Mouse (Mus musculus) limb, embryonic 11.5 days (tissue): ENCODE data around the gene Mvp. TPM values are rescaled to one million over a fixed set of nuclear protein-coding genes. Genes with fewer than 3 reads are reported as not detected.
A peak's percentile ranks its signal among the peaks of the same experiment; 100 is the strongest.

Source experiments
- ATAC-seq: fragments of 200-750 bp; cut with Nextera tagmentation; 2 replicates; pipeline ENCODE4 v1.8.0; 2017; ENCODE audit warnings: low read depth; ENCODE audit not compliant: insufficient number of reproducible peaks, low FRiP score, low TSS enrichment
- DNase-seq: peaks from one replicate; pipeline ENCODE4 v3.0.0-alpha.2; 2015; ENCODE audit warnings: low spot score
- H3K27ac ChIP-seq: fragments of 300-500 bp; sonication (generic); replicated peaks from 2 replicates; pipeline ENCODE4 v1.5.1; 2014; ENCODE audit warnings: low read depth, mild to moderate bottlenecking, low read length
- H3K27me3 ChIP-seq: fragments of 300-500 bp; sonication (generic); 2 replicates; pipeline ENCODE4 v1.6.1; 2014; ENCODE audit warnings: mild to moderate bottlenecking, low read length, mixed read lengths; ENCODE audit not compliant: control insufficient read depth, insufficient read depth
- H3K36me3 ChIP-seq: fragments of 300-500 bp; sonication (generic); 2 replicates; pipeline ENCODE4 v1.6.1; 2014; ENCODE audit warnings: mild to moderate bottlenecking, low read length, moderate library complexity, mixed read lengths; ENCODE audit not compliant: control insufficient read depth, insufficient read depth
- H3K4me1 ChIP-seq: fragments of 300-500 bp; sonication (generic); 2 replicates; pipeline ENCODE4 v1.6.1; 2014; ENCODE audit warnings: low read length, mixed read lengths; ENCODE audit not compliant: control insufficient read depth, insufficient read depth
- H3K4me2 ChIP-seq: fragments of 300-500 bp; sonication (generic); 2 replicates; pipeline ENCODE4 v1.6.1; 2014; ENCODE audit warnings: low read depth, mild to moderate bottlenecking, moderate library complexity; ENCODE audit not compliant: severe bottlenecking
- H3K4me3 ChIP-seq: fragments of 300-500 bp; sonication (generic); 2 replicates; pipeline ENCODE4 v1.5.1; 2014; ENCODE audit warnings: low read depth, low read length
- H3K9ac ChIP-seq: fragments of 300-500 bp; sonication (generic); 2 replicates; pipeline ENCODE4 v1.6.1; 2014; ENCODE audit warnings: mild to moderate bottlenecking, low read length
- H3K9me3 ChIP-seq: fragments of 300-500 bp; sonication (generic); 2 replicates; pipeline ENCODE4 v1.6.1; 2016; ENCODE audit warnings: low read length; ENCODE audit not compliant: control insufficient read depth
- WGBS: fragments of 180-500 bp; shearing (Covaris S2); extraction: QIAGEN DNeasy Blood & Tissue Kit; methylation state at CpG from one replicate; pipeline ENCODE4 v1.1.7; 2014; 5-methylcytosine and 5-hydroxymethylcytosine counted together
- polyA plus RNA-seq: library from polyadenylated mRNA; unstranded; fragments of >200 nt; fragmentation: Nextera tagmentation; extraction: Ambion mirVana; gene quantifications from 2 replicates; pipeline ENCODE4 v1.2.1, GENCODE M21; 2014

Gene Mvp
- polyA plus RNA-seq, 1 experiment from 2014 or later, result 2.3 TPM

DNA sequence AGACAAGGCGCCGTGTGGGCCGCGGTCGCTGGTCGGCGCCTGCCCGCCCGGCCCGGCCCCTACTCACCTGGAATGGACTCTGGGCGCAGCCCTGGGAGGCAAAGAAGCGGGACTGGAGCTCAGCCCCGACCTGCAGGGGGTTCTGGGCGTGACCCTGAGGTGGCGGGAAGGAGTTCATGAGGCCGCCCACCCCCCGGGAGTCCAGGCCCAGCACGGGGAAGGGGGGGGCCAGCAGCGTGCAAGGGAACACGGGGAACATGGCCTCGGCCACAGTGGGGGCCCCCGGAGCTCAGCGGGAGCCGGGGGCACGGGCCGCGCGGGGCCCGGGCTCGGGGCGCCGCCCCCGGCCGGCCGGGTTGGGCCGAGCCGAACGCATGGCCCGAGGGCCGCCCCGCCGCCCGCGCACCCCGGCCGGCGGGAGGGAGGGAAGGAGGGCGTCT is 11.8 kb upstream of the Mvp start:
- H3K4me2 ChIP-seq, result peak overlapping the region; percentile 83
- 0% methylated on average over 30 of the region's 48 CpGs for WGBS
- H3K36me3 ChIP-seq, result peaks cover 36% of the 10 kb centered on the region
- peak overlapping the region; percentile 97 for H3K4me3 ChIP-seq
- DNase-seq (peak; percentile 84), ATAC-seq (peak; percentile 41; the same call in 1 of the 2 replicates)
- H3K4me1 ChIP-seq, result peaks cover 38% of the 10 kb centered on the region
- H3K27ac ChIP-seq, result peak overlapping the region; percentile 98
- no peaks in the 10 kb centered on the region for H3K27me3 ChIP-seq
- H3K9ac ChIP-seq, result peak overlapping the region; percentile 99
- H3K9me3 ChIP-seq, result no peaks in the 10 kb centered on the region

DNA sequence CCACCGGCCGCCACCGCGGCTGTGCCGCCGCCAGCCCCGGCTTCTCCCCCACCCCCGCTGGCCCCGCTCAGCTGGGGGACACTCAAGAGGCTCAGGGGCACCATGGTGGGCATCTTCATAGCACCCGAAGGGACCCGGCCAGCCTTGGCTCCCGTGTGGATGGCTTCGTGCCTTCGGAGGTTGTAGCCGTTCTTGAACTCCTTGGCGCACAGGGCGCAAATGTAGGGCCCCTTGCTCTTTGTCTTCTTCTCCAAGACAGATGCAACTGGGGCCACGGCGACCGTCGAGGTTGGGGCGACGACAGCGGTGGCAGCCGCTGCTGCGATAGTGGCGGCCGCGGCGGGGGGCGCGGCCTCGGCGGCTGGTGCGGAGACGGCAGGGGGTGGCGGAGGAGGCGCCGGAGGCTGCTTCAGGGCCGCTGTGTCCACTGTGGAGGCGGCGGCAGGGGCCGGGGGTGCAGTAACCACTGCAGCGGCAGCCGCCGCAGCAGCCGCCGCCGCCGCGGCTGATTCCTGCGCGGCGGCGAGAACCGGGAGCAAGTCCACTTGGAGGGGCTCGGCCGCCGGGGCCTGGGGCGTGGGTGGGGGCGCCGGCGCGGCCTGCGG is 11.2 kb upstream of the Mvp start:
- ATAC-seq, result no peak
- no peaks in the 10 kb centered on the region for H3K27me3 ChIP-seq

DNA sequence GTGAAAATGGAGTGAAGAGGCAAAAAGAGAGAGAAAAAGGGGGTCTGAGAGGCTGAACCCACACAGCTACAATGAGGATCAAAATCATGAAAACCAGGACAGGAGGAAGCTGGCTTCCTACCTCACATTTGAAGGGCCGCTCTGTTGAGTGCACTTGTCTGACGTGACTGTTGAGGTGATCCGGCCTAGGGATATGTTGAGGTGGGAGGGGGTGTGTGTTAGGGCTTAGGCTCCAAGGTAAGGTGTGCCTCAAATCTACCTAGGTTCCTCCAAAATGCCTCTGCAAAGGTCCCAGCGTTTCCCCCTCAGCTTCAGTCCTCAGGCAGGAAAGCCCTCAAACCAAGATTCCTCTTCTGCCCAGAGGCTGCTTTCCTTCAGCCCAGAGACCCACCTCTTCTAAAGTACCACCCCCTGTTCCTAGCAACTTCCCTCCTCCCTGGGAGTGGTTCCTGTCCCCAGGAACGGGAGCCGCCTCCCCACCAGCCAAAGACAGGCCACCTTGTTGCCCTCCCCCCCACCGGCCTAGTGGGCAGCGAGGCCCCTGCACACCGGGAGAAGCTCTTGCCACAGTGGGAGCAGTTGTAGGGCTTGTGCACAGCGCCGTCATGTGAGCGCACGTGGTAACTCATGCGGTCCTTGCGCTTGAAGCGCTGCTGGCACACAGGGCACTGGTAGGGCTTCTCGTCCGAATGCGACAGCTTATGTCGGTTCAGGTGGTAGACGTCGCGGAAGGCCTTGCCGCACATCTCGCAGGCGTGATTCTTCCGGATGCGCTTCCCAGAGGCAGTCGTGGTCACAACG is 10.5 kb upstream of the Mvp start:
- H3K4me1 ChIP-seq, result peaks cover 48% of the 10 kb centered on the region
- peak overlapping the region; percentile 98 for H3K27ac ChIP-seq
- no peaks in the 10 kb centered on the region for H3K27me3 ChIP-seq
- peak; percentile 81 for DNase-seq
- peaks cover 29% of the 10 kb centered on the region for H3K36me3 ChIP-seq
- peak overlapping the region; percentile 83 for H3K4me2 ChIP-seq
- H3K9me3 ChIP-seq, result no peaks in the 10 kb centered on the region
- peak overlapping the region; percentile 99 for H3K9ac ChIP-seq
- peak; percentile 23; the same call in 1 of the 2 replicates for ATAC-seq
- WGBS, result 1% methylated on average over 30 of the region's 30 CpGs
- H3K4me3 ChIP-seq, result peak overlapping the region; percentile 97

More for the DNA sequence above, 11.2 kb upstream of the Mvp start:
- peak; percentile 66 for DNase-seq
- peak overlapping the region; percentile 83 for H3K4me2 ChIP-seq
- under 1% methylated on average over 64 of the region's 65 CpGs for WGBS
- H3K27ac ChIP-seq, result peak overlapping the region; percentile 98
- H3K9ac ChIP-seq, result peak overlapping the region; percentile 99
- H3K4me3 ChIP-seq, result peak overlapping the region; percentile 97
- no peaks in the 10 kb centered on the region for H3K9me3 ChIP-seq
- peaks cover 41% of the 10 kb centered on the region for H3K4me1 ChIP-seq
- H3K36me3 ChIP-seq, result peaks cover 32% of the 10 kb centered on the region

DNA sequence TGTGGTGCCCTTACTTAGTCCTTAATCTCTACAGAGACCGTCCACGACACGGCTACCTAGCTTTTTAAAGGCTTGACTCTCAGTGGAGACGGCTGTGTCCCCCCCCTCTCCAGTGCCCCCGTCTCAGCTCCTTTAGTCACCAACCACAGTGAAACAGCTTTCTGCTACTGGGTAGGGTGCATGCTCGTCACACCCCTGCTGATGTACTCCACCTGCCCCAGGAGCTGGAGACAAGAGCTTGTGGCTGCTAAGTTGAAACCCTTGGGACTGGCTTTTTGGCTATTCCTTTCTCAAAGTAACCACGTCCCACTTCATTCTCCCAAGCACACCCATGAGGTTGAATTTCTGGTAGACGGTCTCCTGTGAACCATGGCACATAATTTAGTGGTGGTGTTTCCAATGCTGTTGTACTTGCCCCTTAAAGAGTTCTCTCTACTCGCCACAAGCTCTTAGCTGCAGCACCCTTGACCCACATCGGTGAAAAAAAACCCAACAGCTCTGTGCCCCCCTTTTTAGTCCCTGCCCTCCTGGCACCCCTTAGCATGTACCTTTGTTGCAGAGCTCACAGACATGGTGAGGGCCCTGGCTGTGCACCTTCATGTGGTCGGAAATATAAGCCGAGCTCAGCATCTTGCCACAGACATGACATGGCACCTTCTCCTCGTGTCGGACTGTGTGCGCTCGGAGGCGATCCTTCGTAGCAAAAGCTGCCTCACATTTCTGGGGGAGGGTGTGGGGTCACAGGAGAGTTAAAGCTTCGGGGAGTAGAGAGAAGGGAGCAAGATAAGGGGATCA is 9.7 kb upstream of the Mvp start:
- peaks cover 26% of the 10 kb centered on the region for H3K36me3 ChIP-seq
- DNase-seq (no peak), ATAC-seq (no peak)
- peak overlapping the region; percentile 97 for H3K4me3 ChIP-seq
- H3K9me3 ChIP-seq, result no peaks in the 10 kb centered on the region
- peak overlapping the region; percentile 99 for H3K9ac ChIP-seq
- H3K4me2 ChIP-seq, result peak overlapping the region; percentile 83
- peaks cover 55% of the 10 kb centered on the region for H3K4me1 ChIP-seq
- 0 out of 2 replicates have a peak overlapping the region, but pooled peaks have one; percentile 26 for H3K27ac ChIP-seq
- WGBS, result 33% methylated on average over 19 of the region's 19 CpGs
- H3K27me3 ChIP-seq, result no peaks in the 10 kb centered on the region

DNA sequence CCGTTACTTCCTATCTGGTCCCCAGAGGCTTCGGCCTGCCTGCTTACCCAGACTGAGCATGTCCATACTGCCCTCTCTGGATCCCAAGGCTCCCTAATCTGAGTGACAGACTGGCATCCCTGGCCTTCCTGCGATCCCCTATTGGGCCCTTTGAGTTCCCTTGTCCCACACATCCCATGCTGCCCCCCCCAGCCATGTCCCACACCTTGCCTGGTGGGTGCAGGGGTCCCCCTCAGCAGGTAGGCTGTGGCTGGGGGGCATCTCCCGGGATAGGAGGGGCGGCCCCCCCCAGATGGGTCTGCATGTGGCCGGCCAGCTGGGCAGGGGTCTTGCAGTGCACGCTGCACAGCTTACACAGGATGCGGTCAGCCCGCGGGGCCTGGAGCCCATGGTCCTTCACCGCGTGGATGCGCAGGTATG is 8.9 kb upstream of the Mvp start:
- WGBS, result 89% methylated on average over 12 of the region's 13 CpGs
- H3K4me3 ChIP-seq, result peak overlapping the region; percentile 97
- peaks cover 55% of the 10 kb centered on the region for H3K4me1 ChIP-seq

DNA sequence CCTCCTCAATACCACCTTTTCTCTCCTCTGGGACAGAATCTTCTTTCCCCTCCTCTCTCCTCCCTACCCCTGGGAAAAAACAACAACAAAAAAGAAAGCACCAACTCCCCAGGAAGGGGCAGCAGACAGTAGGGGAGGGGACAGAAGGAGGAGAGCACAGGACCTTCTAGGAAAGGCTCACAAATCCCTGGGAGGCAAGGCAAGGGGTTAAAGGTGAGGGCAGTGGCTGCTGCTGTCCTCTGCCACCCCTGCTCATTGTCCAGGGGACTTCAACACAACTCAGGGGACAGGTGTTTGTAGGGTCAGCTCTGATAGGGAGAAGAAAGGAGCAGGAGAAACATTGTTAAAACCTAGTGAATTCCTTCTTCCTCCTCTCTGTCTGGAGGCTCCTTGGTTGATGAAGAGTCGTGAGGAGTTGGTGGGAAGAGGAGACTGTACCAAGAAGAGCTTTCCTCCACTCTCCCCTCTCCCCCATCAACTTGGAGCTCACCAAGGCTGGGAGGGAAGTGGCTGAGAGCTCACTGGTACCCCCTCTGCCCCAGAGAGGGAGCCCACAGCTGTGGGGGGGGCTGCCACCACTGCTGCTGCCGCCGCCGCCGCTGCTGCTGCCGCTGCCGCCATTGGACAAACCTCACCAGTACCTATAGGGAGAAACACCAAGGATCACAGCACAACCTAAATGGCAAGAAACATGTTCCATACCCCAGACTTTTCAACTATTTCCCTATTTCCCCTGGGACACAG is 8.3 kb upstream of the Mvp start:
- Histone ChIP-seq H3K9ac (peak overlapping the region; percentile 17; the same call in 1 of the 2 replicates), H3K4me3 (peak overlapping the region; percentile 97), H3K9me3 (no peaks in the 10 kb centered on the region), H3K36me3 (peaks cover 22% of the 10 kb centered on the region), H3K27me3 (no peaks in the 10 kb centered on the region), H3K4me1 (peaks cover 49% of the 10 kb centered on the region), H3K4me2 (peak overlapping the region; percentile 83), H3K27ac (no peak overlapping the region; the same call in 1 of the 2 replicates)
- DNase-seq, result no peak
- no peak for ATAC-seq
- 76% methylated on average over 7 of the region's 7 CpGs for WGBS

More for the DNA sequence above, 8.9 kb upstream of the Mvp start:
- H3K9ac ChIP-seq, result peak overlapping the region; percentile 43
- H3K27me3 ChIP-seq, result no peaks in the 10 kb centered on the region
- no peaks in the 10 kb centered on the region for H3K9me3 ChIP-seq
- ATAC-seq, result no peak
- H3K4me2 ChIP-seq, result peak overlapping the region; percentile 83
- peaks cover 23% of the 10 kb centered on the region for H3K36me3 ChIP-seq
- no peak for DNase-seq
- peak overlapping the region; percentile 26; the same call in 1 of the 2 replicates for H3K27ac ChIP-seq

DNA sequence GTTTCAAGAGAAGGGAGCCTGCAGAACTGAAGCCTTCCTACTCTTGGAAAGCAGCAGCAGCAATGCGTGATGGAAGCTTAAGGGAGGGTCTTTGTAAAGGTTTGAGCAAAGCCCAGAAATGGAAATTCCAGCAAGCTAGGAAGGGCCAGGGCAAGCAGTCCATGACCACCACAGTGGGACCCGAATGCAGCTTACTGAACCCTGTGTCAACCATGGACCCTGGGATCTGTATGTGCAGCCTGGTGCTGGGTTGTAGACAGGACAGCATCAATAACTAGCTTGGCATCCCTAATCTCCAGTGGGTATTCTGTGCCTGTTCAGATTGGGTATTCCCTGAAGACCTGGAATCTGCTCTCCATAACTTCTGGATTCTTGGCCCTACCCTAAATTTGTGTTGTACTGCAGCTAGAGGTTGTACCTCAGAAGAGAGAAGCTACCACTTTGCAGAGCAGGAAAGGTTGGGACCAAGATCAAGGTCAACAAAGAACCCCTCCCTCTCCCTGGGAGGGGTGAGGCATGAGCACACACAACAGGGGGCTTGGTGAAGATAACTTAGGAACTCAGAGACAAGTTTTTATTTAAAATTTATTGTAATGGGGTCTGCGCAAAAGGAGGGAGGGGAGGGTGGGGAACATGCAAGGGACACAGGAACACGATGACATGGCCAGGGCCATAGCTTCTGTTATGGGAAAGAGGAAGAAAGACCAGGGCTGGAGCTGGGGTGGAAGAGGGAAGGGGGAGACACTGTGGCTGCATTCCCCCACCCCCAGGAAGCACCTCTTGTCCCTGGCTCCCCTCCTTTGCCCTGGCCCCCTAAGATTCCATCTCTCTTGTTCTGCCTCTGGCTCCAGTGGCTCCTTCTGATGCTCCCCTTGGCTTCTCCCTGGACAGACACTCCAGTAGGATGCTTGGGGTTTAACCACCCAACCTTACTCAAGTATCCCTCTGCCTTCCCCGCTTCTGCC is 7.4 kb upstream of the Mvp start:
- peaks cover 47% of the 10 kb centered on the region for H3K4me1 ChIP-seq
- DNase-seq, result no peak
- peak overlapping the region; percentile 88 for H3K4me2 ChIP-seq
- WGBS, result 51% methylated on average over 5 of the region's 5 CpGs
- peak overlapping the region; percentile 46 for H3K4me3 ChIP-seq
- H3K27me3 ChIP-seq, result no peaks in the 10 kb centered on the region
- peak overlapping the region; percentile 72 for H3K27ac ChIP-seq
- no peaks in the 10 kb centered on the region for H3K9me3 ChIP-seq
- peak overlapping the region; percentile 73 for H3K9ac ChIP-seq
- H3K36me3 ChIP-seq, result peaks cover 22% of the 10 kb centered on the region
- ATAC-seq, result no peak
